Mouse (Mus musculus) cerebellum, adult 2 months (tissue): Measurements from ENCODE around the gene Dock6. TPM values are rescaled to one million over a fixed set of nuclear protein-coding genes. Genes with fewer than 3 reads are reported as not detected.
"Not testable (repeated sequence)": the region's sequence is repeated elsewhere in the genome, so short reads cannot be mapped to it uniquely, and the experiment has no call there.

Source experiments
- DNase-seq, 2 experiments: peaks; one replicate each; pipeline ENCODE4 v3.0.0; 2021
- H3K27ac ChIP-seq: fragments of 200-500 bp; 2 replicates; pipeline ENCODE4 v1.5.1; 2012; ENCODE audit warnings: low read length, control low read depth, inconsistent platforms; ENCODE audit not compliant: insufficient read depth
- H3K27me3 ChIP-seq: fragments of 200-500 bp; 2 replicates; pipeline ENCODE4 v1.6.1; 2012; ENCODE audit warnings: inconsistent platforms, mild to moderate bottlenecking, low read length, moderate library complexity; ENCODE audit not compliant: control insufficient read depth, insufficient read depth
- H3K4me1 ChIP-seq: fragments of 200-500 bp; 2 replicates; pipeline ENCODE4 v1.6.1; 2011; ENCODE audit warnings: low read length; ENCODE audit not compliant: control insufficient read depth, insufficient read depth
- H3K4me3 ChIP-seq: fragments of 200-500 bp; replicated peaks from 2 replicates; pipeline ENCODE3; 2011; ENCODE audit warnings: mild to moderate bottlenecking, low read depth, low read length, control low read depth; ENCODE audit not compliant: insufficient read depth
- CTCF ChIP-seq: fragments of 200-500 bp; IDR thresholded peaks from 2 replicates; pipeline ENCODE4 v1.5.1; 2011; ENCODE audit warnings: low read depth, mild to moderate bottlenecking, control low read depth, low read length, moderate library complexity, borderline replicate concordance; ENCODE audit not compliant: insufficient read depth
- POLR2A ChIP-seq: fragments of 200-500 bp; IDR thresholded peaks from 2 replicates; pipeline ENCODE4 v1.6.1; 2011; ENCODE audit warnings: low read length, control low read depth, borderline replicate concordance; ENCODE audit not compliant: insufficient read depth
- WGBS: fragments of 180-500 bp; shearing (Covaris S2); methylation state at CpG from one replicate; pipeline ENCODE4 v1.1.7; 2018; 5-methylcytosine and 5-hydroxymethylcytosine counted together
- polyA plus RNA-seq: library from polyadenylated mRNA; depleted of rRNA; stranded (reverse); fragments of >200 nt; gene quantifications from 2 replicates; pipeline ENCODE4 v1.2.3, GENCODE M21; 2012

The Dock6 gene
- polyA plus RNA-seq, 1 experiment, result 41.4 TPM

- WGBS, result 93% methylated on average over 3 of the region's 3 CpGs
- DNase-seq, result no peak
- H3K27me3 ChIP-seq, result no peaks in the 10 kb centered on the region
- H3K4me1 ChIP-seq, result 0 out of 2 replicates have a peak, but pooled peaks cover 2% of the 10 kb centered on the region
- H3K27ac ChIP-seq, result no peak overlapping the region
- TF ChIP-seq CTCF, result no peak
- no peak for TF ChIP-seq POLR2A
- H3K4me3 ChIP-seq, result no peak overlapping the region
These were observed 15.3 kb upstream of the Dock6 start for GRCm38 (mm10) chr9:21867726-21868125.

DNA sequence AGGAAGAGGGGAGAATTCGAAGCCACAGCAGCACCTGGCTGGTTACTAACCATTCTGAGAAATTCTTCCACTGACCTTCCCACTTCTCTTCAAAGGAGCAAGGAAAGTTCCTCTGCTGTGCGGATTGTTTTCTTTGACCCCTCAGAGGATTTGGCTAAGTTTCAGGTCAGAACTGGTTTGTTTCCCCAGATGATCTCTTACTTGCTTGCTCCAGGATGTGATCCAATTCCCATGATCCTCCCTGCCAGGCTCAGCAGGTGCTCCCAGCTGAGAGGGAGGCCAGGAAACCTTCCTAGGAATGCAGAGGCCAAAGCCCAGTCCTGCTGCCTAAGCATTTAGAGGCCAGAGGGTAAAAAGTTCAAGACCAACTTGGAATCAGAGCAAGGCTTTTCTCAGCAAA, 14.2 kb upstream of the Dock6 start:
- 44% methylated on average over 2 of the region's 2 CpGs for WGBS
- no peak for TF ChIP-seq POLR2A
- TF ChIP-seq CTCF, result no peak
- no peak overlapping the region for H3K27ac ChIP-seq

GRCm38 (mm10) chr9:21865673-21866398, 13.4 kb upstream of the Dock6 start:
- no peak for DNase-seq
- no peak overlapping the region for H3K27ac ChIP-seq
- 67% methylated on average over 5 of the region's 5 CpGs for WGBS
- no peak for TF ChIP-seq CTCF
- TF ChIP-seq POLR2A, result no peak
- H3K27me3 ChIP-seq, result no peaks in the 10 kb centered on the region
- H3K4me1 ChIP-seq, result 0 out of 2 replicates have a peak, but pooled peaks cover 2% of the 10 kb centered on the region
- no peak overlapping the region for H3K4me3 ChIP-seq

More for the DNA sequence above, 14.2 kb upstream of the Dock6 start:
- Histone ChIP-seq H3K4me1 (0 out of 2 replicates have a peak, but pooled peaks cover 2% of the 10 kb centered on the region), H3K27me3 (no peaks in the 10 kb centered on the region), H3K4me3 (no peak overlapping the region)
- DNase-seq, result peak in 1 of 2 experiments; percentile 33

- no peak for DNase-seq
- WGBS, result 73% methylated on average over 1 of the region's 1 CpGs
- TF ChIP-seq POLR2A, result no peak
- TF ChIP-seq CTCF, result no peak
These were observed 9.7 kb upstream of the Dock6 start for GRCm38 (mm10) chr9:21862181-21862580.

DNA sequence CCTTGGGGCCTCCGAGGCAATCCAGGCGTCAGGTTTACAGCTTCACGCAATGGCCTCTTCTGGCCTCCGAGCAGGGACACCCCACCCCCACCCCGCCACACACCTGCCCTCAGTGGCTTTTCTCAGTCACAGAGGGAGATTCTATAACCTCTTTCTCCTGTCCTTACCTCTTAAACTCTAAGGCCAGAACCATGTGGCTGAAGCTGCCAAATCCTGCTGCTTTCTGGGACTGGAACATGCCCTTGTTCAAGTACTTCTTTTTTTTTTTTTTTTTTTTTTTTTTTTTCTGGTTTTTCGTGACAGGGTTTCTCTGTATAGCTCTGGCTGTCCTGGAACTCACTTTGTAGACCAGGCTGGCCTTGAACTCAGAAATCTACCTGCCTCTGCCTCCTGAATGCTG, 7.9 kb upstream of the Dock6 start:
- 32% methylated on average over 6 of the region's 6 CpGs for WGBS
- not testable (repeated sequence) for H3K27me3 ChIP-seq, H3K4me3 ChIP-seq, H3K4me1 ChIP-seq, DNase-seq, H3K27ac ChIP-seq

More at GRCm38 (mm10) chr9:21862181-21862580, 9.7 kb upstream of the Dock6 start:
- H3K4me3 ChIP-seq, result no peak overlapping the region
- H3K4me1 ChIP-seq, result 0 out of 2 replicates have a peak, but pooled peaks cover 2% of the 10 kb centered on the region
- H3K27me3 ChIP-seq, result no peaks in the 10 kb centered on the region
- no peak overlapping the region for H3K27ac ChIP-seq

DNA sequence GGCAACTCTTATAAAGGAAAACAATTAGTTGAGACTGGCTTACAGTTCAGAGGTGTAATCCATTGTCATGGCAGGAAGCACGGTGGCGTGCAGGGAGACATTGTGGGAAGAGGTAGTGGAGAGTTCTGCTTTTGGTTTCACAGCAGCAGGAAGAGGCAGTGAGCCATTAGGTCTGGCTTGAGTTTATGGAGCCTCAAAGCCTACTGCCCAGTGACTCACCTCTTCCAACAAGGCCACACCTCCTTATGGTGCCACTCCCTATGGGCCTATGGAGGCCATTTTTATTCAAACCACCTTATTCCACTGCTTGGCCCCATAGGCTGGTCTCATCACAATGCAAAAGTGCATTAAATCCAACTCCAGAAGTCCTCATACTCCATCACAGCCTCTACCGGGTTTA, 7.2 kb upstream of the Dock6 start:
- 95% methylated on average over 3 of the region's 3 CpGs for WGBS

GRCm38 (mm10) chr9:21858084-21858483, 5.6 kb upstream of the Dock6 start:
- Histone ChIP-seq H3K4me1 (no peaks in the 10 kb centered on the region; the same call in 1 of the 2 replicates), H3K4me3 (no peak overlapping the region), H3K27ac (no peak overlapping the region), H3K27me3 (no peaks in the 10 kb centered on the region)
- TF ChIP-seq POLR2A (no peak), CTCF (no peak)
- 81% methylated on average over 6 of the region's 6 CpGs for WGBS
- no peak for DNase-seq

More for the DNA sequence above, 7.2 kb upstream of the Dock6 start:
- no peaks in the 10 kb centered on the region for H3K27me3 ChIP-seq
- TF ChIP-seq CTCF, result no peak
- TF ChIP-seq POLR2A, result no peak
- DNase-seq, result no peak
- no peaks in the 10 kb centered on the region for H3K4me1 ChIP-seq
- no peak overlapping the region for H3K4me3 ChIP-seq
- H3K27ac ChIP-seq, result no peak overlapping the region

DNA sequence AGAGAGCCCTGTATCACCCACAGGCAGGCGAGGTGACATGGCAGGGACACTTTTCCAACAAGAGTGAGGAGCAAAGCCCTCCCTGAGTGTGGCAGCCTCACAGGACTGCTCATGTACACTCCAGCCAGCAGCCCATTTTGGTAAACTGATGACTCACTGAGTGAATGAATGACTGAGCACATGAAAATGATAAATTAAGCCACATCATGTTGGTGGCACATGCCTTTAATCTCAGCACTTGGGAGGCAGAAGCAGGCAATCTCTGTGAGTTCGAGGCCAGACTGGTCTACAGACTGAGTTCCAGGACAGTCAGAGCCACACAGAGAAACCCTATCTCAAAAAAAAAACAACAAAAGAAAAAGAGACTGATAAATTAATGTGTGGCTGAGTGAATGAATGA, 5.1 kb upstream of the Dock6 start:
- Histone ChIP-seq H3K27ac (no peak overlapping the region), H3K4me3 (no peak overlapping the region), H3K27me3 (no peaks in the 10 kb centered on the region), H3K4me1 (peaks cover 5% of the 10 kb centered on the region; the same call in 1 of the 2 replicates)
- TF ChIP-seq CTCF (no peak), POLR2A (no peak)
- no peak for DNase-seq
- 79% methylated on average over 2 of the region's 2 CpGs for WGBS
